ENCODE assay signal across 9 mouse cellular contexts in the genomic region with DNA sequence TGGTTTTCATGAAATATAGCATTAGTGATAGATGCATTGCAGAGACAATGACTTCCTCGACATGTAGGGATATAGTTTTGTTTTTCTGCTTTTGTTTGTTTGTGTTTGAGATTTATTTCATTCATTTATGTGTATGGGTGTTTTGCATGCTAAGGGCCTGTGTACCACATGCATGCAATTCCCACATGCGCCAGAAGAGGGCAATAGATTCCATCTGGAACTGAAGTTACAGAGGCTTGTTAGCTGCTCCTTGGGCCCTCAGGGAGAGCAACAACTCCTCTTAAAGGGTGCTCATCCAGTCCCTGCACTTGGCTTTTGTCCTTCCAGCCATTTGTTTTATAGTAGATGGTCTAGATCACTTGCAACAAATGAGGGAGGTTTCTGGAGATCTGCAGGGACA.
DNase-seq lines count a peak whose midpoint lies in the region; ATAC-seq and TF ChIP-seq lines count a peak whose summit lies in the region.
"Had no signal": no experiment of that assay in that cellular context is flagged by ENCODE, and none has a peak within 500 bp of the region (broad histone marks: within the 10 kb centered on the region; RNA-seq: fewer than 3 reads in every experiment).

No protein-coding gene starts in this region.

- no peaks in the 10 kb centered on the region for H3K4me1 ChIP-seq in midbrain, embryonic 11.5 days (ENCODE audit: control insufficient read depth, insufficient read depth, low read length)
- H3K4me1 ChIP-seq in midbrain, embryonic 16.5 days (ENCODE audit: control insufficient read depth, insufficient read depth, low read length), result no peaks in the 10 kb centered on the region
- H3K4me1 ChIP-seq in embryonic fibroblast, embryonic 13.5 days (ENCODE audit: control insufficient read depth, insufficient read depth, low read length), result no peaks in the 10 kb centered on the region
- no peaks in the 10 kb centered on the region for H3K4me1 ChIP-seq in lung, adult 2 months (ENCODE audit: control insufficient read depth, insufficient read depth, low read length)
- H3K4me1 ChIP-seq: heart, embryonic 15.5 days had no signal

- H3K4me3 ChIP-seq in midbrain, embryonic 11.5 days (ENCODE audit: low read depth, low read length), result no peak overlapping the region
- no peak overlapping the region for H3K4me3 ChIP-seq in midbrain, embryonic 16.5 days (ENCODE audit: low read depth, low read length)
- no peak overlapping the region for H3K4me3 ChIP-seq in embryonic fibroblast, embryonic 13.5 days (ENCODE audit: insufficient read depth, low read length)
- no peak overlapping the region for H3K4me3 ChIP-seq in lung, adult 2 months (replicated peaks; ENCODE audit: extremely low read depth, low read depth, low read length)
- H3K4me3 ChIP-seq: heart, embryonic 15.5 days had no signal

- TF ChIP-seq CTCF in embryonic fibroblast, embryonic 13.5 days (IDR thresholded peaks at IDR 0.05; ENCODE audit: borderline replicate concordance, insufficient read depth, low read length), result peak; percentile 40; the same call in 1 of the 2 replicates
- TF ChIP-seq CTCF in lung, adult 2 months (IDR thresholded peaks at IDR 0.05; ENCODE audit: insufficient read depth, low read length), result peak; percentile 55

- no peak for ATAC-seq in midbrain, embryonic 11.5 days (ENCODE audit: low FRiP score)
- ATAC-seq in midbrain, embryonic 16.5 days, result no peak

- H3K4me2 ChIP-seq in midbrain, embryonic 11.5 days, result no peak overlapping the region
- H3K4me2 ChIP-seq in midbrain, embryonic 16.5 days (ENCODE audit: low read length), result no peak overlapping the region
- H3K4me2 ChIP-seq: heart, embryonic 15.5 days had no signal

- TF ChIP-seq POLR2A in embryonic fibroblast, embryonic 13.5 days (IDR thresholded peaks at IDR 0.05; ENCODE audit: low read depth, low read length), result no peak
- TF ChIP-seq POLR2A in lung, adult 2 months (IDR thresholded peaks at IDR 0.05; ENCODE audit: borderline replicate concordance, extremely low read depth, low read depth, low read length), result no peak

- no peaks in the 10 kb centered on the region for H3K27me3 ChIP-seq in midbrain, embryonic 11.5 days (ENCODE audit: control insufficient read depth, insufficient read depth, low read length)
- no peaks in the 10 kb centered on the region for H3K27me3 ChIP-seq in midbrain, embryonic 16.5 days (ENCODE audit: control insufficient read depth, insufficient read depth, low read depth, low read length)
- H3K27me3 ChIP-seq: heart, embryonic 15.5 days had no signal

- no peaks in the 10 kb centered on the region for H3K36me3 ChIP-seq in midbrain, embryonic 11.5 days (ENCODE audit: control insufficient read depth, insufficient read depth, low read length)
- H3K36me3 ChIP-seq in midbrain, embryonic 16.5 days (ENCODE audit: control insufficient read depth, insufficient read depth, low read length), result no peaks in the 10 kb centered on the region
- H3K36me3 ChIP-seq: heart, embryonic 15.5 days had no signal

- 5% methylated on average over 2 of the region's 2 CpGs for WGBS in midbrain, embryonic 11.5 days
- 10% methylated on average over 2 of the region's 2 CpGs for WGBS in midbrain, embryonic 16.5 days
- 1% methylated on average over 2 of the region's 2 CpGs for WGBS in lung, adult 2 months

- H3K9ac ChIP-seq in midbrain, embryonic 11.5 days (ENCODE audit: low read length), result no peak overlapping the region
- no peak overlapping the region for H3K9ac ChIP-seq in midbrain, embryonic 16.5 days (ENCODE audit: low read depth, low read length)
- H3K9ac ChIP-seq: heart, embryonic 15.5 days had no signal

- DNase-seq in midbrain, embryonic 11.5 days (ENCODE audit: low spot score, missing footprints), result peak; percentile 95
- peak; percentile 81 for DNase-seq in adrenal gland, postnatal 14 days
- DNase-seq in kidney, postnatal 25 days, result peak; percentile 59 to 85
- DNase-seq in lung, adult 2 months, result peak; percentile 54
- peak; percentile 21 for DNase-seq in right cerebral cortex, postnatal 25 days
- DNase-seq in urinary bladder, postnatal 4 days (ENCODE audit: low spot score in 2 of 2), result peak; percentile 44 to 81

- H3K27ac ChIP-seq in midbrain, embryonic 11.5 days (ENCODE audit: low read depth, low read length), result no peak overlapping the region
- no peak overlapping the region for H3K27ac ChIP-seq in midbrain, embryonic 16.5 days (ENCODE audit: low read length)
- no peak overlapping the region for H3K27ac ChIP-seq in embryonic fibroblast, embryonic 13.5 days (ENCODE audit: insufficient read depth, low read length)
- H3K27ac ChIP-seq: heart, embryonic 15.5 days had no signal

- H3K9me3 ChIP-seq in midbrain, embryonic 11.5 days (ENCODE audit: control insufficient read depth, low read length), result no peaks in the 10 kb centered on the region
- H3K9me3 ChIP-seq in midbrain, embryonic 16.5 days (replicated peaks; ENCODE audit: control insufficient read depth, low read length, poor library complexity, severe bottlenecking), result no peaks in the 10 kb centered on the region
- H3K9me3 ChIP-seq: heart, embryonic 15.5 days had no signal

Comparison
In these comparisons a context has a peak if more than half of its experiments do, and no peak if none do; other contexts are left out.
1. DNase-seq: peak in every context shown above with its lines; median percentile 95 in midbrain, embryonic 11.5 days; 81 in adrenal gland, postnatal 14 days; 72 in kidney, postnatal 25 days; 62 in urinary bladder, postnatal 4 days; 54 in lung, adult 2 months; 21 in right cerebral cortex, postnatal 25 days.